Mouse (Mus musculus) kidney, adult 2 months (tissue): ENCODE results near the gene Fam25c.

Source experiments
- CTCF ChIP-seq: fragments of 200-500 bp; conservative IDR thresholded peaks from 2 replicates; pipeline ENCODE4 v1.5.1; 2011; ENCODE audit warnings: low read depth, mild to moderate bottlenecking, control low read depth, low read length, moderate library complexity, mixed read lengths; ENCODE audit not compliant: insufficient read depth, insufficient read length
- POLR2A ChIP-seq: fragments of 200-500 bp; IDR thresholded peaks from one replicate; pipeline ENCODE4 v1.6.1; 2011; ENCODE audit warnings: low read depth, low read length, control low read depth

DNA sequence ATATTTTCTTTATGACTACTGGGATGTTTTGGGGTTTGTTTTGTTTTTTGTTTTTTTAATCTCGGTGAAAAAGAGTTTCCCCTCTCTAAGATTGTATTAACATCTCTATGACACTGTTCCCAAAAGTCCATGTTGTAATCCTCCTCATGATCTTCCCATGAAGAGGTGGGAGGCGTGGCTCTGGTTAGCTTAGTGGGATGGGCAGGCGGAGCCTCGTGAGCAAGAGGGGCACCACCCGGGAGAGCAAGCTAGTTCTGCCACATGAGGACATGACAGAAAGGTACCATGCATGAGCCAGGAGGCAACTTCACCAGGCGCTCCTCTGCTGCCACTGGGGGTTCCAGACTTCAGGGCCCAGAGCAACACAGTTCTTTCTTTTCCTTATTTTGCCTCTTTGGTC is 2.7 kb downstream of the Fam25c start:
- TF ChIP-seq CTCF: no peak
- TF ChIP-seq POLR2A: no peak
